Mouse (Mus musculus): ENCODE measurements around the gene Gm45140.

DNA sequence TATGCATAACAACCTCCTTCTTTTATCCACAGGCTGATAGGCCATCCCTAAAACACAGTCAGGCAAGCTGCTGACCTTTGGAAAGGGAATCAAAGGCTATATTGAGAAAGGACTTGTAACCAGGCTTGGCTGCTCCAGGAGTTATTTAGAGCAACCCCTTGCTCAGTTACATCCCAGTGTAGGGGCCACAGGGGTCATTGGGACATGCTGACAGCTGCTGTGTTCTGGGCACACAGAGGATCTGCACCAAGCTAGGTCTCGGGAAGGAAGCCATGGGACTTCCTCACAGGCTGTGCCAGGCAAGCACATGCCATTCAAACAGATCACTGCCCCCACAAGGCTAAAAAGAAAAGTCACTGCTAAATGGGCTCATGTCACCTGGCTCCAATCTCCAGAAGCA, 37.5 kb upstream of the Gm45140 start:
- TF ChIP-seq GATA1 (IDR thresholded peaks at IDR 0.05; ENCODE audit: low read length) (no peak), TAL1 (IDR thresholded peaks at IDR 0.05; ENCODE audit: low read length) (no peak)
